Mouse (Mus musculus): ENCODE data around the gene Map3k3.
A peak's percentile ranks its signal among the peaks of the same experiment; 100 is the strongest.
"Not testable (repeated sequence)": the region's sequence is repeated elsewhere in the genome, so short reads cannot be mapped to it uniquely, and the experiment has no call there.

Gene Map3k3

GRCm38 (mm10) chr11:106193371-106194154 lies 109.2 kb downstream of the Map3k3 start:
- DNase-seq (ENCODE audit: low spot score) = peak; percentile 98

GRCm38 (mm10) chr11:106194155-106194541 lies 109.7 kb downstream of the Map3k3 start:
- no peak for DNase-seq (ENCODE audit: low spot score)

GRCm38 (mm10) chr11:106194891-106195290 lies 110.5 kb downstream of the Map3k3 start:
- no peak for DNase-seq (ENCODE audit: low spot score)

DNA sequence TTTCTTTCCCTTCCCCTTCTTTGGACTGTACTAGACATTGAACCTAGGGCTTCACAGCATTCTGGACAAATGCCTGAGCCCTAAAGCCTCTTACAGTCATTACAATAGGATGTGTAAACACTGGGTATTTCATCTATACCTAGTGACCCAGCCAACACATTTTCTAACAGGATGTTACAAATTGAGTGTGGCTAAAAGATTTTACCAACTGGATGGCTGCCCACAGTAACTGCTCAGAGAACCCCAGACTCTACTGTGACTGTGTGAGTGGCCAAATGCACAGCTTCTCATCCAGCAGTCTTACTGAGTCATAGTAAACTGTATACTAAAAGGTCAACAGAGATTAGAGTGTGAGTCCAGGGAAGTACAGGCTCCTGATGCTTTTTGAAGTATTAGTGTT lies 110.9 kb downstream of the Map3k3 start:
- DNase-seq (ENCODE audit: low spot score) = no peak

- DNase-seq (ENCODE audit: low spot score) = no peak
These were observed 113.9 kb downstream of the Map3k3 start for GRCm38 (mm10) chr11:106198277-106198676.

GRCm38 (mm10) chr11:106199997-106200396 lies 115.6 kb downstream of the Map3k3 start:
- DNase-seq (ENCODE audit: low spot score) = not testable (repeated sequence)

- DNase-seq (ENCODE audit: low spot score) = no peak
These were observed 116.3 kb downstream of the Map3k3 start for GRCm38 (mm10) chr11:106200756-106201155.

- DNase-seq (ENCODE audit: low spot score) = no peak
These were observed 117.1 kb downstream of the Map3k3 start for GRCm38 (mm10) chr11:106201337-106202122.

DNA sequence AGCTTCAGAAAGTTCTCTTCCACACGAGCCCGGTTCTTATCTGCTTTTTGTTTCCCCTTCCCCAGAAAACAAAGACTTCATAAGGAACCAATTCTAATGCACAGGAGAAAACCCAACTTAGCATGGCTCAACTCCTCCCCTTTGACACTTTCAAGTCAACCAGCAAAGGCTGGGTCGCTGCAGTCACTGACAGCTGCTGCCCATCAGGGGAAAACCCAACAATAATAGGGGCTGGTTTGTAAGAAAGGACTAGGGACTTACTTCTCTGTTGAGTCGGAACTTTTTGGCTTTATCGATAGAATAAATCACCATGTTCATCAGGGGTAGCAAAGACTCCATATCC lies 117.7 kb downstream of the Map3k3 start, which contains the start of gene Strada:
TSS of gene Strada (minus strand) at position 46 of the 343 bp plus-strand sequence.
- DNase-seq (ENCODE audit: low spot score) = no peak

Measured in urinary bladder, postnatal 14 days (tissue).